Mouse (Mus musculus) forebrain, embryonic 14.5 days (tissue): ENCODE data around the gene Tmprss3. TPM values are rescaled to one million over a fixed set of nuclear protein-coding genes. Genes with fewer than 3 reads are reported as not detected.

Source experiments
- ATAC-seq: fragments of 200-750 bp; cut with Nextera tagmentation; 2 replicates; pipeline ENCODE4 v1.8.0; 2017; ENCODE audit warnings: mild to moderate bottlenecking, moderate library complexity
- DNase-seq: peaks from one replicate; pipeline ENCODE4 v3.0.0-alpha.2; 2015; ENCODE audit warnings: low spot score
- H3K27ac ChIP-seq: fragments of 300-500 bp; sonication (generic); 2 replicates; pipeline ENCODE4 v1.5.1; 2014; ENCODE audit warnings: low read depth, mild to moderate bottlenecking, control low read depth, low read length, moderate library complexity
- H3K27me3 ChIP-seq: fragments of 300-500 bp; sonication (generic); replicated peaks from 2 replicates; pipeline ENCODE4 v1.6.1; 2014; ENCODE audit warnings: low read length, control low read depth, mixed read lengths; ENCODE audit not compliant: control insufficient read depth, insufficient read depth
- H3K36me3 ChIP-seq: fragments of 300-500 bp; sonication (generic); 2 replicates; pipeline ENCODE4 v1.6.1; 2014; ENCODE audit warnings: low read length, control low read depth; ENCODE audit not compliant: control insufficient read depth, insufficient read depth
- H3K4me1 ChIP-seq: fragments of 300-500 bp; sonication (generic); 2 replicates; pipeline ENCODE4 v1.6.1; 2014; ENCODE audit warnings: antibody characterized with exemption, low read length, control low read depth; ENCODE audit not compliant: control insufficient read depth, insufficient read depth
- H3K4me2 ChIP-seq: fragments of 300-500 bp; sonication (generic); 2 replicates; pipeline ENCODE4 v1.6.1; 2014; ENCODE audit warnings: mild to moderate bottlenecking, control low read depth, low read length
- H3K4me3 ChIP-seq: fragments of 300-500 bp; sonication (generic); 2 replicates; pipeline ENCODE4 v1.5.1; 2014; ENCODE audit warnings: low read depth, low read length, control low read depth
- H3K9ac ChIP-seq: fragments of 300-500 bp; sonication (generic); 2 replicates; pipeline ENCODE4 v1.6.1; 2014; ENCODE audit warnings: mild to moderate bottlenecking, low read length, control low read depth, moderate library complexity
- H3K9me3 ChIP-seq: fragments of 300-500 bp; sonication (generic); replicated peaks from 2 replicates; pipeline ENCODE4 v1.6.1; 2016; ENCODE audit warnings: low read length, control low read depth, mixed read lengths; ENCODE audit not compliant: control insufficient read depth
- WGBS: fragments of 180-500 bp; shearing (Covaris S2); extraction: QIAGEN DNeasy Blood & Tissue Kit; methylation state at CpG from one replicate; pipeline ENCODE4 v1.1.7; 2014; 5-methylcytosine and 5-hydroxymethylcytosine counted together
- polyA plus RNA-seq: library from polyadenylated mRNA; unstranded; fragments of >200 nt; fragmentation: Nextera tagmentation; extraction: Ambion mirVana; gene quantifications from 2 replicates; pipeline ENCODE4 v1.2.1, GENCODE M21; 2014

The Tmprss3 gene
- polyA plus RNA-seq, 1 experiment from 2014 or later: not detected

- 85% methylated on average over 7 of the region's 7 CpGs for WGBS
- DNase-seq (no peak), ATAC-seq (no peak)
- no peak overlapping the region for H3K9ac ChIP-seq
- no peak overlapping the region for H3K4me2 ChIP-seq
- no peak overlapping the region for H3K4me3 ChIP-seq
- H3K36me3 ChIP-seq: no peaks in the 10 kb centered on the region
- H3K4me1 ChIP-seq: no peaks in the 10 kb centered on the region
- H3K27ac ChIP-seq: no peak overlapping the region
- H3K27me3 ChIP-seq: no peaks in the 10 kb centered on the region
- no peaks in the 10 kb centered on the region for H3K9me3 ChIP-seq
Measured at GRCm38 (mm10) chr17:31226931-31227330, 28.2 kb upstream of the Tmprss3 start.

DNA sequence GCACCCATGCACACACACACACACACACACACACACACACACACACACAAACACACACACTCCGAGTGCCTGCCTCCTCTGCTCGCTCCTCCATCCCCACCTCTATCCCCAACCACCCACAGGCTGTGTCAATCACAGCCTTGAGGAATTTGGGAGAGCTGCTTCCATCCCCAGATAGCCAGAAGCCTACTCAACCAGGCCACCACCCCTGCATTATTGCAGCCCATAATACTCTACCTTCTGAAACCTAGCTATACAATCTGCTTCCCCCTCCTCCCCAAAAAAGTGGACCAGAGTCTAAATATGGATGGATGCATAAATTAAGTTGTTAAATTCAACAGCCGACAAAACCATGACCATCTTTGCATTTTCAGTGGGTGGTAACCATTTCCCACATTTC, 27.6 kb upstream of the Tmprss3 start:
- no peak for ATAC-seq
- 58% methylated on average over 3 of the region's 3 CpGs for WGBS
- no peaks in the 10 kb centered on the region for H3K36me3 ChIP-seq
- H3K27me3 ChIP-seq: no peaks in the 10 kb centered on the region
- H3K9ac ChIP-seq: no peak overlapping the region
- DNase-seq: no peak
- H3K9me3 ChIP-seq: no peaks in the 10 kb centered on the region
- no peak overlapping the region for H3K27ac ChIP-seq
- no peaks in the 10 kb centered on the region for H3K4me1 ChIP-seq
- H3K4me3 ChIP-seq: no peak overlapping the region
- H3K4me2 ChIP-seq: no peak overlapping the region

DNA sequence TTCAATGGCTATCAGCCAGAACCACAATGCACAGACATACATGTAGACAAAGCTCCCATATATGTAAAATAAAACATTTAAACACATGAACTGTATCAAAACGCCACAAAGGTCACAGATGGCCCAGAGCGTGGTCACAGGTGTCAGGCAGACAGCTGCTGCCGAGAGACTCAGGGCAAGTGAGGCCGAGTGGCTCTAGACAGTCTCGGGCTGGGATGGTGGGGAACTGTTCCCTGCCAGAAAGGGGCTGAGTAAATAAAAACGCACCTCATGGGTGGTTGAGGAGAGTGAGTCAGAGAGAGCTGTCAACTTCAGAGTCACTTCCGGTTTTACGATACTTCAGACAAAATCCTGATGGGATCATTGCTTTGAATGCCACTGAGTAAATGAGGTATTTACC, 25.8 kb upstream of the Tmprss3 start:
- ATAC-seq: no peak
- no peak overlapping the region for H3K4me3 ChIP-seq
- H3K9ac ChIP-seq: no peak overlapping the region
- WGBS: 91% methylated on average over 8 of the region's 8 CpGs
- DNase-seq: no peak
- H3K4me1 ChIP-seq: no peaks in the 10 kb centered on the region
- no peak overlapping the region for H3K4me2 ChIP-seq
- no peaks in the 10 kb centered on the region for H3K27me3 ChIP-seq
- H3K27ac ChIP-seq: no peak overlapping the region
- no peaks in the 10 kb centered on the region for H3K9me3 ChIP-seq
- no peaks in the 10 kb centered on the region for H3K36me3 ChIP-seq

GRCm38 (mm10) chr17:31223835-31224234, 25.1 kb upstream of the Tmprss3 start:
- no peak for DNase-seq
- H3K4me2 ChIP-seq: no peak overlapping the region
- H3K36me3 ChIP-seq: no peaks in the 10 kb centered on the region
- no peak for ATAC-seq
- no peaks in the 10 kb centered on the region for H3K4me1 ChIP-seq
- H3K27me3 ChIP-seq: no peaks in the 10 kb centered on the region
- H3K9ac ChIP-seq: no peak overlapping the region
- no peak overlapping the region for H3K4me3 ChIP-seq
- H3K9me3 ChIP-seq: no peaks in the 10 kb centered on the region
- WGBS: 82% methylated on average over 7 of the region's 7 CpGs
- no peak overlapping the region for H3K27ac ChIP-seq

DNA sequence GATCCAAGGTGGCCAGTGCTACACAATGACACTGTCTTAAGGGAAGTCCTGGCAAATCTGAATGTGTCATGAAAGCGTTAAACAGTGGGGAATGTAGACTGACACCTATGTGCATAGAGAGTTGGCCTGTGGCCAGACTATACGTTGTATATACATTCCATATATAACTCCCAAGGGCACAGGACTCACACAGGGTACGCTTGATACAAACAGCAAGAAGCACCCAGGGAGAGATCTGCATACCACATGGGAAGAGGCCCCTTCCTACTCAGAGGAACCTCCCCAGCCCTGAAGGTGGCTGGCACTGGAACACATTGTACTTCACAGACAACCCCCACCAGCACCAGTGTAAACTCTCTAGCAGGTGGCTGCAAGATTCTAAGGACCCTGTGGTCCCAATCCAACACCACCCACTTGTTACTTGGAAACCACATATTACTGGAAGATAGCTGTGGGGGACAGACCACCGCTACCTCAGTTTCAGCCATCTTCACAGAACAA, 24.1 kb upstream of the Tmprss3 start:
- no peak overlapping the region for H3K9ac ChIP-seq
- no peaks in the 10 kb centered on the region for H3K36me3 ChIP-seq
- no peaks in the 10 kb centered on the region for H3K27me3 ChIP-seq
- no peak overlapping the region for H3K4me3 ChIP-seq
- no peak overlapping the region for H3K27ac ChIP-seq
- H3K9me3 ChIP-seq: no peaks in the 10 kb centered on the region
- DNase-seq (no peak), ATAC-seq (no peak)
- no peak overlapping the region for H3K4me2 ChIP-seq
- no peaks in the 10 kb centered on the region for H3K4me1 ChIP-seq
- 83% methylated on average over 4 of the region's 4 CpGs for WGBS

- Histone ChIP-seq H3K9me3 (no peaks in the 10 kb centered on the region), H3K27me3 (no peaks in the 10 kb centered on the region), H3K4me3 (no peak overlapping the region), H3K36me3 (no peaks in the 10 kb centered on the region), H3K9ac (no peak overlapping the region), H3K27ac (no peak overlapping the region), H3K4me1 (no peaks in the 10 kb centered on the region), H3K4me2 (no peak overlapping the region)
- WGBS: 33% methylated on average over 5 of the region's 5 CpGs
- DNase-seq (no peak), ATAC-seq (no peak)
Measured at GRCm38 (mm10) chr17:31216068-31216955, 17.5 kb upstream of the Tmprss3 start.

DNA sequence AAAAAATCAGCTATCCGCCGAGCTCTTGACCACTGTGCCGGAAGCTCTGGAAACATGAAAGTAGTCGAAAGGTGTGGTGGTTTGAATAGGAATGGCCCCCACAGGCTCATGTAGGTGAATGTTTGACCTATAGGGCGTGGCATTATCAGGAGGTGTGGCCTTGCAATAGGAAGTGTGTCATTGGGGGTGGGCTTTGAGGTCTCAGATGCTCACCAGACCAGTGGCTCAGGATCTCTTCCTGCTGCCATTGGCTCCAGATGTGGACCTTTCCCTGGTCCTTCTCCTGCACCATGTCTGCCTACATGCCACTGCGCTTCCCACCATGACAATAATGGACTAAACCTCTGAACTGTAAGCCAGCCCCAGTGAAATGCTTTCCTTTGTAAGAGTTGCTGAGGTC, 13.1 kb upstream of the Tmprss3 start:
- no peak overlapping the region for H3K4me3 ChIP-seq
- no peaks in the 10 kb centered on the region for H3K4me1 ChIP-seq
- no peak overlapping the region for H3K4me2 ChIP-seq
- H3K36me3 ChIP-seq: no peaks in the 10 kb centered on the region
- no peaks in the 10 kb centered on the region for H3K9me3 ChIP-seq
- H3K27me3 ChIP-seq: no peaks in the 10 kb centered on the region
- H3K9ac ChIP-seq: no peak overlapping the region
- 89% methylated on average over 6 of the region's 6 CpGs for WGBS
- DNase-seq: no peak
- ATAC-seq: no peak
- H3K27ac ChIP-seq: no peak overlapping the region

GRCm38 (mm10) chr17:31210299-31210698, 11.5 kb upstream of the Tmprss3 start:
- no peak overlapping the region for H3K27ac ChIP-seq
- no peaks in the 10 kb centered on the region for H3K4me1 ChIP-seq
- no peak overlapping the region for H3K4me2 ChIP-seq
- H3K9me3 ChIP-seq: no peaks in the 10 kb centered on the region
- ATAC-seq (no peak), DNase-seq (no peak)
- no peak overlapping the region for H3K4me3 ChIP-seq
- 90% methylated on average over 7 of the region's 7 CpGs for WGBS
- H3K27me3 ChIP-seq: no peaks in the 10 kb centered on the region
- H3K9ac ChIP-seq: no peak overlapping the region
- H3K36me3 ChIP-seq: no peaks in the 10 kb centered on the region

DNA sequence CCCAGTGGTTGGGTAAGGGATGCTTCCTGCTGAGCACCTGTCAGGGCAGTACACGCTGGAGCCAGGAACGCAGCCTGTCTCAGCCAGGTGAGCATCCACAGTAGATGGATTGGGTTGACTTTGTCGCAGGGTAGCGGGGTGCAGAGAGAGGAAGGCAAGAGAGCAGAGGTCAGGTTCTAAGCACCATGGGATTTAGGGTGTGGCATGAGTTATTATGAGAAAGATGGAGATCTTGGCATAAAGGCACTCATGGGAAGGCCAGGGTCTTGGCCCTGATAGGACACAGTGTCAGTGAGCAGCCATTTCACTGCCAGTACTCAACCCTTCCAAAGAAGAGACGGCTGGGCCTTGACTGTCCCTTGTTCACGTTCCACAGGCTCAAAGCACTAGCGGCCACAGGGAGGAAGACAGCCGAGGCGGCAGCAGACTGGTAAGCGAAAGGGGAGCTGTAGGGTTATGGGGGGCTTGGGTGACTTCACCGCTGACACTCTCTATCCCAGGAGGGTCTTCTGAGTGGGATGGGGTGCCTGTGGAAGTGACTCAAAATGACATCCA, 10.7 kb upstream of the Tmprss3 start:
- Histone ChIP-seq H3K4me1 (no peaks in the 10 kb centered on the region), H3K27me3 (no peaks in the 10 kb centered on the region), H3K27ac (no peak overlapping the region), H3K4me2 (no peak overlapping the region), H3K36me3 (no peaks in the 10 kb centered on the region), H3K4me3 (no peak overlapping the region), H3K9ac (no peak overlapping the region), H3K9me3 (no peaks in the 10 kb centered on the region)
- ATAC-seq: no peak
- 93% methylated on average over 11 of the region's 11 CpGs for WGBS
- no peak for DNase-seq
